Mouse (Mus musculus): ENCODE results near the gene Rpl23.
"Not testable (repeated sequence)": the region's sequence is repeated elsewhere in the genome, so short reads cannot be mapped to it uniquely, and the experiment has no call there.

The Rpl23 gene

DNA sequence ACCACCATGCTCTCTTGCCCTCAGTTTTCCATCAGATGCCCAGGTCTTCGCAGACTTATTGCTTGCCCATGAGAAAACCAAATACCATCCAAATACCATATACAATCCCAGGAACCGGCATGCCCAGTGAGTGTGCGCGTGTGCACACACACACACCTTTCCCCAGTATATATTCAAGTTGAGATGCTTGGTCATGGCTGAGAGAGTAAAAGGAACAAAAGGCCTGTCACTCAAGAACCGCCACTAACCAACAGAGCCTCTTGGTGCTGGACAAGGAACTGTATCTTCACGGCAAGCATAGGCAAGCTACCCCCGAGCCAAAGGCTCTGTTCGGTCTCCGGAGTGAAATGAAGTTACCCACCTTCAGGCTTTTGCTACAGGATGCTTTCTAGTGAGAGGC, 39.6 kb downstream of the Rpl23 start:
- peak; percentile 53 for DNase-seq (ENCODE audit: low read depth, low spot score)
- no peaks in the 10 kb centered on the region for H3K36me3 ChIP-seq (ENCODE audit: control insufficient read depth, insufficient read depth, low read length, poor library complexity, severe bottlenecking)
- no peaks in the 10 kb centered on the region for H3K27me3 ChIP-seq (ENCODE audit: control insufficient read depth, insufficient read depth, low read length, poor library complexity, severe bottlenecking)

DNA sequence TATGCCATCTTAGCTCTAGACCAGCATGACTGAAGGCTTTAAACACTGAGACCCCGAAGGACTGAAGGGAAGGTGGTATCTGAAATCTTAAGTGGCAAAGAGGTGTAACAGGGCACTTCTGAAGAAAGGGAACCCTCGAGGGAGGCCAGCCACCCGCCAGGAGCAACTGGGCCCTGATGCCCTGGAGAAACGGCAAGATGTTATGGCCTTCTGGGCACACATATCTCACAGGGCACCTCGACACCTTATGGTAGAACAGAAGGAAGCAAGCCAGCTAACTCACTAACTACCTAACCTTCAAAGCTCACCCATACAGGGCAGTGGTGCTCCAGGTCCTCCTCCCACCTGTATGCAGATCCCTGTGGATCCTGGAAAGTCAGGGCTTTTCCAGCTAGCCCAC, 40.1 kb downstream of the Rpl23 start:
- no peaks in the 10 kb centered on the region for H3K27me3 ChIP-seq (ENCODE audit: control insufficient read depth, insufficient read depth, low read length, poor library complexity, severe bottlenecking)
- DNase-seq (ENCODE audit: low read depth, low spot score): no peak
- no peaks in the 10 kb centered on the region for H3K36me3 ChIP-seq (ENCODE audit: control insufficient read depth, insufficient read depth, low read length, poor library complexity, severe bottlenecking)

DNA sequence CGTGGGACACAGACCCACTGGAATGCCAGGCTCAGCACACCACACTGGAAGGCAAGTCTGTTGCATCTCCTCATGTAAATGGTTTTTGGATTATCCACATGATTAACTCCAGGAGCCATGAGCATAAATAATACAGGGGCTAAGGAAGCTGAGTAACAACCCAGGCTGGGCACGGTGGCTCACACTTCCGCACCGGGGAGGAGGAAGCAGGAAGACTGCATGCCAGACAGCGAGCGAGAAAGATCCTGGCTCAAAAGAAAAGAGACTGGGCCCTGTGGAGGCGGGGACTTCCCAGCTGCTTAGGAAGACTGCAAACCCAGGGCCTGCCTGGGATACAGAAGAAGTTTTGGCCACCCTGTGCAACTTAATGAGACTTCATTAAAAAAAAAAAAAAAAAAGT, 42.0 kb downstream of the Rpl23 start:
- Histone ChIP-seq H3K36me3 (ENCODE audit: control insufficient read depth, insufficient read depth, low read length, poor library complexity, severe bottlenecking) (no peaks in the 10 kb centered on the region), H3K27me3 (ENCODE audit: control insufficient read depth, insufficient read depth, low read length, poor library complexity, severe bottlenecking) (no peaks in the 10 kb centered on the region)
- no peak for DNase-seq (ENCODE audit: low read depth, low spot score)

DNA sequence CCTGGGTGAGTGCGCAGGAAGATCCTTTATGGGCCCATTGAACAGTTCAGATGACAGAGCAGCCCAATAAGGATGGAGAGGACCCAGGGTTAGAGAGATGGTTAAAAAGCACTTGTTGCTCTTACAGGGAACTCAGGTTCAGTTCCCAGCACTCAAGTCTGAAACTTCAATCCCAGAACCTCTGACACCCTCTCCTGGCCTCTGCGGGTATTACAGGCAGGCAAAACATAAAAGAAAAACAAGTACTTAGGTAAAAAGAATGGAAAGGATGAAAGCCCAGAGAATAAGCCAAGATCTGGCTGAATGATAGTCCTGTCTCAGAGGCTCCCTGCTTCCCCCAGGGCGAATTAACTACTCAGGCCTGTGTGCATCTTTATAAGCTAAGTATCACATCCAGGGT, 43.1 kb downstream of the Rpl23 start:
- H3K36me3 ChIP-seq (ENCODE audit: control insufficient read depth, insufficient read depth, low read length, poor library complexity, severe bottlenecking): no peaks in the 10 kb centered on the region
- peak; percentile 37 for DNase-seq (ENCODE audit: low read depth, low spot score)

DNA sequence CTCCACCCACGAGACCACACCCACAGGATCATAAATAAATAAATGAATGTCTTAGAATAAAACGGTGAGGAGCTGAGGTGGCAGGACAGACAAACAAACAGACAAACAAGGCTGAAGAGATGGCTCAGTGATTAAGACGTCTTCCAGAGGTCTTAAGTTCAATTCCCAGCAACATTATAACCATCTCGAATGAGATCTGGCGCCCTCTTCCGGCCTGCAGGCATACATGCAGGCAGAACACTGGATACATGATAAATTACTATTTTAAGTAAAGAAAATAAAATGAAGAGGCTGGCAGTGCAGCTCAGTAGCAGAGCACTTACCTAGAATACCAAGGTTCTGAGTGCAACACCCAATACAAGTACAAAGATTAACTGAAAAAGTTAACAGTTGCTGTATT, 43.5 kb downstream of the Rpl23 start:
- H3K36me3 ChIP-seq (ENCODE audit: control insufficient read depth, insufficient read depth, low read length, poor library complexity, severe bottlenecking): no peaks in the 10 kb centered on the region
- no peaks in the 10 kb centered on the region for H3K27me3 ChIP-seq (ENCODE audit: control insufficient read depth, insufficient read depth, low read length, poor library complexity, severe bottlenecking)
- DNase-seq (ENCODE audit: low read depth, low spot score): peak; percentile 52

More for the DNA sequence above, 43.1 kb downstream of the Rpl23 start:
- no peaks in the 10 kb centered on the region for H3K27me3 ChIP-seq (ENCODE audit: control insufficient read depth, insufficient read depth, low read length, poor library complexity, severe bottlenecking)

DNA sequence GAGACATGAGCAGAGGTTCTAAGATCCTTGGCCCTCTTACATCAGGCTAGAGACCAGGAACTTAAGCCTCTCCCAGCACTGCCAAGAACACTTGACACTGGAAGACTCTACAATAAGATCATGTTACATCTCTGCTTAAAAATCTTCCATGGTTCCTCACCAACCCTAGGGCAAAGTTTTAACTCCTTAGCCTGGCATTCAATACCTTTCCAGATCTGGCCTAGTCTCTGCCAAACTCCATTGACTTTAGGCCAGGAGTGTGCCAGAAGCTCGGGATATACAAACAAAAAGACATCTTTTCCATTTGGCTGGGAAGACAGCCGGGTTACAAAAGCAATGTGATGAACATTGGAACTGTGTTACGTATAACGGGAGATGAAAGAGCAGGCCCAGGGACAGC, 44.6 kb downstream of the Rpl23 start:
- Histone ChIP-seq H3K36me3 (ENCODE audit: control insufficient read depth, insufficient read depth, low read length, poor library complexity, severe bottlenecking) (no peaks in the 10 kb centered on the region), H3K27me3 (ENCODE audit: control insufficient read depth, insufficient read depth, low read length, poor library complexity, severe bottlenecking) (no peaks in the 10 kb centered on the region)
- no peak for DNase-seq (ENCODE audit: low read depth, low spot score)

DNA sequence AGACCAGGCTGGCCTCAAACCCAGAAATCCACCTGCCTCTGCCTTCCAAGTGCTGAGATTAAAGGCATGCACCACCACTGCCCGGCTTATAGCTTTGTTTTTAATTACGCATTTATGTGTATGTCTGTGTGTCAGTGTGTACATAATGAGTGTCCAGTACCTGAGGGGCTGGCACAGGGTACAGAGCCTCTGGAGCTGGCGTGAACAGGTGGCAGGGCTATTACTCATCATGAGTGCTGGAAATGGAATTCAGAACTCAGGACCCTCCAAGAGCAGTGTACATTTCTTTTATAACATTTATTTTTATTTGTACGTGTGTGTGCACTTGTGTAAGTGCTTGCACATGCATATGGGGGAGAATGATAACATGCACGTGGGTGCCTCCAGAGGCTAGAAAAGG, 45.6 kb downstream of the Rpl23 start:
- DNase-seq (ENCODE audit: low read depth, low spot score): no peak
- Histone ChIP-seq H3K36me3 (ENCODE audit: control insufficient read depth, insufficient read depth, low read length, poor library complexity, severe bottlenecking) (0 out of 2 replicates have a peak, but pooled peaks cover 2% of the 10 kb centered on the region), H3K27me3 (ENCODE audit: control insufficient read depth, insufficient read depth, low read length, poor library complexity, severe bottlenecking) (no peaks in the 10 kb centered on the region)

DNA sequence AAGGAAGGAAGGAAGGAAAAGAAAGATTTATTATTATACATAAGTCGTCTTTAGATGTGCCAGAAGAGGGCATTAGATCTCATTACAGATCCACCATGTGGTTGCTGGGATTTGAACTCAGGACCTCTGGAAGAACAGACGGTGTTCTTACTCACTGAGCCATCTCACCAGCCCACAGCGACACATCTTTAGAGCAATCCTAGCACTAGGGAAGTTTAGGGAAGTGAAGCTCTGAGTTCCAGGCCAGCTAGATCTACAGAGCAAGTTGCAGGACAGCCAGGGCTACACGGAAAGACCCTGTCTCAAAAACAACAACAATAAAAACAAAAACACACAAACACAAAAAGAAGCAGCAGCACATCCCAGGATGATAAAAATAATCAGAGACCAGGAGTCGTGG, 47.4 kb downstream of the Rpl23 start:
- H3K27me3 ChIP-seq (ENCODE audit: control insufficient read depth, insufficient read depth, low read length, poor library complexity, severe bottlenecking); DNase-seq (ENCODE audit: low read depth, low spot score); H3K36me3 ChIP-seq (ENCODE audit: control insufficient read depth, insufficient read depth, low read length, poor library complexity, severe bottlenecking): not testable (repeated sequence)

DNA sequence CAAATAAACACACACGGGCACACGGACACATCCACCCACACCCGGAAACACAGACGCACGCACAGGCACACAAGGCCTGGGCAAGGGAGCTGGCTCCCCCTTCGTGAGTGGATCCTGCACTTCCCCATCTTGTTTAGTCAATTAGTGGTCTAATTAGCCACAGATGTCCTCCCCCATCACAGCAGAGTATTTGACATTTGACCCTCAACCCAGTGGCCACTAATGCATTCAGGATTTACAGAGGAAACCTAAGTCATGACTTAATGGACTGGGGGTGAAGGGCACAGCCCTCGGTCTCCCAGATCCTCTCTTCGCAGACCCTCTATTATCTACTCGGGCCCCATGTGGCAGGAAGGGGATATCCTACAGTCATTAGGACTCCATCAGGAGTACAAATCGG, 48.5 kb downstream of the Rpl23 start:
- Histone ChIP-seq H3K27me3 (ENCODE audit: control insufficient read depth, insufficient read depth, low read length, poor library complexity, severe bottlenecking) (no peaks in the 10 kb centered on the region), H3K36me3 (ENCODE audit: control insufficient read depth, insufficient read depth, low read length, poor library complexity, severe bottlenecking) (peaks cover 9% of the 10 kb centered on the region)
- no peak for DNase-seq (ENCODE audit: low read depth, low spot score)

DNA sequence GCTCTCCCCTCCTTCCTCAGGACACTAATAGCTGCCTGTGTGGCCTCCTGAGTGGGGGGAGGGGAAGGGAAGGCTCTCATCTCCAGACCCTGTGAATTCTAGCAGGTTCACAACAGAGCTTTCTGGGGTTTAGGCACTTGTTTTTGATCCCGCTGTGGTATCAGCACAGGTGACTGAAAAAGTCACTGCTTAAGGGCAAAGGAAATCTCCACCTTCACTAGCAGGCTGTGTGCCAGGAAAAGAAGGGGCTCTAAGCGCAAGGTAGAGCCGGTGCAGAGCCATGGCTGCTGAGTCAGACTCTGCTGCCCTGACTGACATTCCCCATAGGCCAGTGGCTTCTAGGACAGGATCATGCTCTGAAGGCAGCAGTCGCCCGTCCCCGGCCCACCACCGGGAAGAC, 53.5 kb downstream of the Rpl23 start:
- Histone ChIP-seq H3K27me3 (ENCODE audit: control insufficient read depth, insufficient read depth, low read length, poor library complexity, severe bottlenecking) (no peaks in the 10 kb centered on the region), H3K36me3 (ENCODE audit: control insufficient read depth, insufficient read depth, low read length, poor library complexity, severe bottlenecking) (peaks cover 16% of the 10 kb centered on the region)
- DNase-seq (ENCODE audit: low read depth, low spot score): no peak

DNA sequence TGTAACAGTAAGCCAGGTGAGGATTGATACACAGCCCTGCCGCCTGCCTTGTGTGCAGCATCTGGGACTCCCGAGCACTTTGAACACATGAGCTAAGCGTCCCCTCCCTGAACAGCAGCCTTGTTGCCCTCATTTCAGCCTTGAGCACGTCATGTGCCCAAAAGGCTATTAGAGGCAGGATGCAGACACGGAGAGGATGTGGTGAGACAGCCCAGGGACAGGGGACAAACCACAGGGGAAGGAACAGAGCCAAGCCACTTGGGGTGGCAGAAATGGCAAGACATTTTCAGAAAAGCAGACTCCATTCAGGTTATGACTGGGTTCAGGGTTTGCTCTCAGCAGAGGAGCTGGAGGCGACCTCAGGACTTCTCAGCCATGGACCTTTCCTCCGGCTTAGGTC, 53.9 kb downstream of the Rpl23 start:
- peak; percentile 40 for DNase-seq (ENCODE audit: low read depth, low spot score)
- Histone ChIP-seq H3K36me3 (ENCODE audit: control insufficient read depth, insufficient read depth, low read length, poor library complexity, severe bottlenecking) (peaks cover 20% of the 10 kb centered on the region), H3K27me3 (ENCODE audit: control insufficient read depth, insufficient read depth, low read length, poor library complexity, severe bottlenecking) (no peaks in the 10 kb centered on the region)

Data from splenic B cell, adult 2 months (primary cell).